Mouse (Mus musculus) C2C12 (cell line): ENCODE measurements around the gene Zfhx3. TPM values are rescaled to one million over a fixed set of nuclear protein-coding genes. Genes with fewer than 3 reads are reported as not detected.

Experiments
- H3K27me3 ChIP-seq: one replicate; pipeline ENCODE4 v1.6.1; 2011; ENCODE audit not compliant: control insufficient read depth, insufficient read depth, insufficient read length
- H3K36me3 ChIP-seq: one replicate; pipeline ENCODE4 v1.6.1; 2011; ENCODE audit not compliant: control insufficient read depth, insufficient read depth
- H3K4me3 ChIP-seq: one replicate; pipeline ENCODE4 v1.5.1; 2011; ENCODE audit warnings: mild to moderate bottlenecking, control low read depth; ENCODE audit not compliant: poor library complexity, insufficient read depth, severe bottlenecking
- H3K79me2 ChIP-seq: one replicate; pipeline ENCODE4 v1.6.1; 2011; ENCODE audit not compliant: control insufficient read depth, insufficient read depth
- H3K79me3 ChIP-seq: one replicate; pipeline ENCODE4 v1.6.1; 2011; ENCODE audit warnings: low read depth, control low read depth
- H3ac ChIP-seq: one replicate; pipeline ENCODE3; 2011; ENCODE audit warnings: low read depth; ENCODE audit not compliant: control insufficient read depth, insufficient read length
- CEBPB ChIP-seq: IDR thresholded peaks from one replicate; pipeline ENCODE4 v1.6.1; 2011; ENCODE audit warnings: low read depth, mild to moderate bottlenecking, control low read depth, moderate library complexity
- CTCF ChIP-seq: IDR thresholded peaks from one replicate; pipeline ENCODE4 v1.5.1; 2011; ENCODE audit not compliant: control insufficient read depth, insufficient read depth, insufficient read length
- FOSL1 ChIP-seq: IDR thresholded peaks from one replicate; pipeline ENCODE4 v1.8.0; 2011; ENCODE audit warnings: mild to moderate bottlenecking, low read length; ENCODE audit not compliant: poor library complexity, insufficient read depth, severe bottlenecking
- MAX ChIP-seq: IDR thresholded peaks from one replicate; pipeline ENCODE4 v1.6.1; 2011; ENCODE audit warnings: mild to moderate bottlenecking, control low read depth
- MYOD1 ChIP-seq: IDR thresholded peaks from one replicate; pipeline ENCODE4 v1.6.1; 2011; ENCODE audit warnings: low read depth; ENCODE audit not compliant: control insufficient read depth, insufficient read length
- MYOG ChIP-seq: IDR thresholded peaks from one replicate; pipeline ENCODE4 v1.6.1; 2011; ENCODE audit not compliant: control insufficient read depth, insufficient read length; ENCODE audit errors: extremely low read depth
- USF1 ChIP-seq: IDR thresholded peaks from one replicate; pipeline ENCODE4 v1.6.1; 2011; ENCODE audit warnings: low read depth, mild to moderate bottlenecking, control low read depth, moderate library complexity
- polyA plus RNA-seq: library from polyadenylated mRNA; unstranded; fragments of >200 nt; fragmentation: generic; extraction: Trizol; gene quantifications from one replicate; pipeline ENCODE4 v1.2.1, GENCODE M21; 2012; ENCODE audit warnings: missing spikeins

The Zfhx3 gene
- polyA plus RNA-seq, 1 experiment = 4.3 TPM

DNA sequence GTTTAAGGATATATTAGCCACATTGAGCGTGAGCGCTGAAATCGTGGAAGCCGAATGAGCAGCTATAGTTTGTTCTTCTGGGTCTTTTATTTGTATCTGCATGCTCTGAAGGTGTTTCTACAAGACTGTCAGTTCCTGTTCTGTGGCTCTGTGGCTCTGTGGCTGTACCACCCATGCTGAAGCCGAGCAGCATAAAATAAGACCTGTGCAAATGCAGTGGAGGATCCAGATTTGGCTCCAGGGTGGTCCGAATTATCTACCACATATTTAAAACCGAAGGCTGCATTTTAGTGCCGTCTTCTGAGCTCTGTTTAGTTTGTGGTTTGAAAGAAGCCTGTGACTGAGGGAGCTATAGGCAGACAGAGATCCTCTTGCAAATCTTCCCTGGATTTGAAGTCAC, 241.5 kb downstream of the Zfhx3 start:
- Histone ChIP-seq H3K79me2 (no peaks in the 10 kb centered on the region), H3K36me3 (no peaks in the 10 kb centered on the region), H3K27me3 (no peaks in the 10 kb centered on the region), H3K79me3 (no peaks in the 10 kb centered on the region), H3ac (no peak overlapping the region), H3K4me3 (no peak overlapping the region)
- TF ChIP-seq MYOG (no peak), CEBPB (no peak), MAX (no peak), USF1 (no peak), CTCF (no peak), FOSL1 (no peak), MYOD1 (no peak)

DNA sequence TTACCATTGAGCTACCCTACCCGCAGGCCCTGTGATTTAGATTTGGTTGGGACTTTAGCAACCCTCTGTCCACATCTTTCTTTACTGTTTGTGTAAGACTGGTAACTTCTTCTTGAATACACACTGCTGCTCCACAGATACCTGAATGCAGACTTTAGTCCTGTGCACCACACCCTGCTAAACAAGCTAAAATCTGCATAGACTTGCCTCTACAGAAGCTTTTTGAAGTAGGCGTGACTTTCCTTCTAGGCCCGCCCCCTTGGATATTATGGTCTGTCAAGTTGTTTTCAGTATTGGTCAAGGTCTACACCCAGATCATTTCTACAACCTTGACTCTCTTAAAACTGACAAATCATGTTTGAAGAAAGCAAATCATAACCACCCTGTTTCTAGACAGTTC, 243.8 kb downstream of the Zfhx3 start:
- no peak for TF ChIP-seq MYOD1
- TF ChIP-seq FOSL1 = no peak
- no peak for TF ChIP-seq CEBPB
- TF ChIP-seq USF1 = no peak
- no peak for TF ChIP-seq CTCF
- TF ChIP-seq MAX = no peak
- no peak for TF ChIP-seq MYOG
- Histone ChIP-seq H3K27me3 (no peaks in the 10 kb centered on the region), H3K4me3 (no peak overlapping the region), H3K79me3 (no peaks in the 10 kb centered on the region), H3ac (no peak overlapping the region), H3K36me3 (no peaks in the 10 kb centered on the region), H3K79me2 (no peaks in the 10 kb centered on the region)

DNA sequence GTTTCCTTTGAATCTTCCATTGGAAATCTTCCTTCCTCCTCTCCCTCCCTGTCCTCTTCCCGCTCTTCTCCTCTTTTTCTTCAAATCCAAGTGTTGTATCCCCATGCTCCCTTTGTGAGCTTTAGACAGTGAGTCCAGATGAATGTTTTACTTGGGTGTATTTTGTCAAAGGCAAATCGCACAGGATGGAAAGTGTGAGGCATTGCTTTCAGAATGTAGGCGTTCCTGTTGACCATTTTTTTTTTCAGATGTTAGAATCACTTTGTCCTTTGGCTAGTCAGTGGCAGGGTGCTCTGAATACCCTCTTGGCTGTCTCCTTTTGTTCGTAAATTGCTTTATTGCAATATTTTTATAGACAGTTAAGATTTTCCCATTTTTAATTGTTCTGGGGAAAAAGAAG, 245.6 kb downstream of the Zfhx3 start:
- no peaks in the 10 kb centered on the region for H3K79me3 ChIP-seq
- TF ChIP-seq FOSL1 = no peak
- TF ChIP-seq MYOG = no peak
- TF ChIP-seq MYOD1 = no peak
- TF ChIP-seq CEBPB = no peak
- no peak for TF ChIP-seq CTCF
- TF ChIP-seq MAX = no peak
- no peak for TF ChIP-seq USF1
- no peak overlapping the region for H3ac ChIP-seq
- H3K36me3 ChIP-seq = no peaks in the 10 kb centered on the region
- no peaks in the 10 kb centered on the region for H3K27me3 ChIP-seq
- no peaks in the 10 kb centered on the region for H3K79me2 ChIP-seq
- H3K4me3 ChIP-seq = no peak overlapping the region

DNA sequence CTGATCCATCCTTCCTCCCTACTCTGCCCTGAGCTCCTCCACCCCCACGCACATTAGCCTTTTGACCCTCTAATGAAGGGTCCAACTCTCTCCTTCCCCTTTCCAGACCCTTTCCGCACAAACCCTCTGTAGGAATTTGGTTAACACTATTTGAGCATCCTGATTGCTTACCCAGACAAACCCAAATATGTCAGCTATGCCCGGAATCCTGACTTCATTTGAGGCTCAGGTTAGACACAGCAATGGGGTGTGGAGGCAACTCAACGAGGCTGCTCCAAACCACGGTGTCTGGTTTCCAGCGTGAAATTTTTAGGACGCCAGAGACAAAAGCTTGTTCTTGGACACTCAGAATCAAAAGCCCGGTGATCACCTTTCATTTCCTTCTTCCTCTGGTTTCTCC, 252.1 kb downstream of the Zfhx3 start:
- Histone ChIP-seq H3K79me3 (no peaks in the 10 kb centered on the region), H3K4me3 (no peak overlapping the region), H3K36me3 (no peaks in the 10 kb centered on the region), H3ac (no peak overlapping the region), H3K27me3 (no peaks in the 10 kb centered on the region), H3K79me2 (no peaks in the 10 kb centered on the region)
- TF ChIP-seq CEBPB (no peak), MYOG (no peak), MYOD1 (no peak), MAX (no peak), USF1 (no peak), CTCF (no peak), FOSL1 (no peak)

DNA sequence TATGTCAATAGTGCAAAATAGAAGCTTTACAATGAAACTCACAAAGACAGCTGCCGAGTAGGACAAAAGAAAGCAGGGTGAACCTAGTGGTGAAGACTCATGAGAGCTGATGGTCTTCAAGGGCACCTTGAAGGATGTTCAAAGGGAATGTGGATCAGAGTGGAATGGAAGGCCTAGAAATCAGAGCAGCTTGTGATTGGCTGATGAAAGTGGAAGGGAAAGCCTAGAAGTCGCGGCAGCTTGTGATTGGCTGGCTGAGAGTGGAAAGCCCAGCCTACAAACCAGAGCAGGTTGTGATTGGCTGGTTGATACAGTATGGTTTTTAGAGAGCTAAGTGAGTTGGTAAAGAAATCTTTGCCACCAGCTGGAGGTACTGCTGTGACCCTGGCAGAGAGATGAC, 272.6 kb downstream of the Zfhx3 start:
- H3ac ChIP-seq = no peak overlapping the region
- H3K79me3 ChIP-seq = no peaks in the 10 kb centered on the region
- TF ChIP-seq MYOG = no peak
- TF ChIP-seq CTCF = no peak
- no peak for TF ChIP-seq MYOD1
- no peak for TF ChIP-seq CEBPB
- no peak for TF ChIP-seq FOSL1
- no peak for TF ChIP-seq MAX
- no peak for TF ChIP-seq USF1
- no peaks in the 10 kb centered on the region for H3K27me3 ChIP-seq
- H3K4me3 ChIP-seq = no peak overlapping the region
- H3K79me2 ChIP-seq = no peaks in the 10 kb centered on the region
- no peaks in the 10 kb centered on the region for H3K36me3 ChIP-seq
